Mouse (Mus musculus): ENCODE measurements around the gene Zic3.

The Zic3 gene

DNA sequence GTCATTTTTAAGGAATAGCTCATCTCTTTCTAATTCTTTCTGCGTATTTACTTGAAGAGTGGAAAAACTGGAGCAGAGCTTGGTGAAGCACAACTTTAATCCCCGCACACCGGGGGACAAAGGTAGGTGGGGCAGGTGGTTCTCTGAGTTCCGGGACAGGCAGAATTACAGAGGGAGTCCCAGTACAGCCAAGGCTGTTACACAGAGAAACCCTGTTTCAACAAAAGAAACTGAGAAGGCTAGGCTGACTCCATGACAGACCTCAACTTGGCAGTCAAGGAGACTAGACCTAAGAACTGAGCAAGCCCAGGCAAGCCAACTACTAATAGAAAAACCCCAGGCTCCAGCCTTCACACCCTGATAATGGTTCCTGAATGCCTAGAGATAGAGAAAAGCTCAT is 20.0 kb downstream of the Zic3 start:
- no peak for DNase-seq (ENCODE audit: low spot score)
